Mouse (Mus musculus) liver, postnatal 0 days (tissue): ENCODE measurements around the gene Atg13. TPM values are rescaled to one million over a fixed set of nuclear protein-coding genes. Genes with fewer than 3 reads are reported as not detected.

Experiments
- ATAC-seq: fragments of 200-750 bp; cut with Nextera tagmentation; 2 replicates; pipeline ENCODE4 v1.8.0; 2017; ENCODE audit warnings: mild to moderate bottlenecking, moderate library complexity
- DNase-seq: peaks from one replicate; pipeline ENCODE4 v3.0.0-alpha.2; 2016
- H3K27ac ChIP-seq: fragments of 300-500 bp; sonication (generic); 2 replicates; pipeline ENCODE4 v1.5.1; 2014; ENCODE audit warnings: antibody characterized with exemption, moderate library complexity, mild to moderate bottlenecking, low read depth
- H3K27me3 ChIP-seq: fragments of 300-500 bp; sonication (generic); 2 replicates; pipeline ENCODE4 v1.6.1; 2014; ENCODE audit warnings: low read length, control low read depth, mixed read lengths; ENCODE audit not compliant: insufficient read depth
- H3K36me3 ChIP-seq: fragments of 300-500 bp; sonication (generic); replicated peaks from 2 replicates; pipeline ENCODE4 v1.6.1; 2014; ENCODE audit warnings: mild to moderate bottlenecking, control low read depth, low read length, moderate library complexity, mixed read lengths; ENCODE audit not compliant: insufficient read depth
- H3K4me1 ChIP-seq: fragments of 300-500 bp; sonication (generic); 2 replicates; pipeline ENCODE4 v1.6.1; 2014; ENCODE audit warnings: antibody characterized with exemption, mild to moderate bottlenecking, control low read depth; ENCODE audit not compliant: insufficient read depth
- H3K4me2 ChIP-seq: fragments of 300-500 bp; sonication (generic); 2 replicates; pipeline ENCODE4 v1.6.1; 2014; ENCODE audit warnings: low read depth, mild to moderate bottlenecking, low read length, moderate library complexity, mixed read lengths
- H3K4me3 ChIP-seq: fragments of 300-500 bp; sonication (generic); 2 replicates; pipeline ENCODE4 v1.5.1; 2014; ENCODE audit warnings: low read depth, low read length
- H3K9ac ChIP-seq: fragments of 300-500 bp; sonication (generic); replicated peaks from 2 replicates; pipeline ENCODE4 v1.6.1; 2014; ENCODE audit warnings: mild to moderate bottlenecking, moderate library complexity
- H3K9me3 ChIP-seq: fragments of 300-500 bp; sonication (generic); 2 replicates; pipeline ENCODE4 v1.6.1; 2016; ENCODE audit warnings: mild to moderate bottlenecking, control low read depth, low read length, mixed read lengths
- CTCF ChIP-seq: sonication (generic); IDR thresholded peaks from 2 replicates; pipeline ENCODE4 v1.5.1; 2016; ENCODE audit warnings: antibody characterized with exemption, low read depth
- EP300 ChIP-seq: IDR thresholded peaks from 2 replicates; pipeline ENCODE4 v1.6.1; 2016; ENCODE audit warnings: antibody characterized with exemption, low read depth, mild to moderate bottlenecking
- WGBS: fragments of 180-500 bp; shearing (Covaris S2); extraction: QIAGEN DNeasy Blood & Tissue Kit; methylation state at CpG from one replicate; pipeline ENCODE4 v1.1.7; 2014; ENCODE audit not compliant: insufficient replicate concordance; 5-methylcytosine and 5-hydroxymethylcytosine counted together
- polyA plus RNA-seq: library from polyadenylated mRNA; unstranded; fragments of >200 nt; fragmentation: Nextera tagmentation; extraction: Ambion mirVana; gene quantifications from 2 replicates; pipeline ENCODE4 v1.2.1, GENCODE M21; 2015

Gene Atg13
- polyA plus RNA-seq, 1 experiment from 2014 or later: 8.6 TPM

GRCm38 (mm10) chr2:91638931-91639330 is 71.4 kb downstream of the Atg13 start:
- H3K27ac ChIP-seq: peak overlapping the region; percentile 51
- no peaks in the 10 kb centered on the region for H3K27me3 ChIP-seq
- no peak overlapping the region for H3K4me2 ChIP-seq
- ATAC-seq (no peak), DNase-seq (no peak)
- WGBS: 57% methylated on average over 6 of the region's 6 CpGs
- no peaks in the 10 kb centered on the region for H3K9me3 ChIP-seq
- H3K9ac ChIP-seq: no peak overlapping the region
- TF ChIP-seq EP300: no peak
- TF ChIP-seq CTCF: no peak
- H3K4me1 ChIP-seq: peaks cover 30% of the 10 kb centered on the region
- H3K4me3 ChIP-seq: no peak overlapping the region
- peaks cover 4% of the 10 kb centered on the region for H3K36me3 ChIP-seq

GRCm38 (mm10) chr2:91636727-91637338 is 73.5 kb downstream of the Atg13 start:
- H3K4me2 ChIP-seq: peak overlapping the region; percentile 64
- peaks cover 24% of the 10 kb centered on the region for H3K4me1 ChIP-seq
- WGBS: 61% methylated on average over 5 of the region's 5 CpGs
- peak overlapping the region; percentile 50; the same call in 1 of the 2 replicates for H3K4me3 ChIP-seq
- peak overlapping the region; percentile 50 for H3K9ac ChIP-seq
- DNase-seq (peak; percentile 23), ATAC-seq (peak; percentile 69)
- no peaks in the 10 kb centered on the region for H3K27me3 ChIP-seq
- H3K27ac ChIP-seq: peak overlapping the region; percentile 95
- no peak for TF ChIP-seq EP300
- no peak for TF ChIP-seq CTCF
- 0 out of 2 replicates have a peak, but pooled peaks cover 2% of the 10 kb centered on the region for H3K36me3 ChIP-seq
- no peaks in the 10 kb centered on the region for H3K9me3 ChIP-seq

GRCm38 (mm10) chr2:91636229-91636628 is 74.1 kb downstream of the Atg13 start, which contains the start of gene F2:
TSS of gene F2 (minus strand) at chr2:91636414.
- H3K9ac ChIP-seq: peak within 1 kb of the TSS; percentile 75
- peak within 1 kb of the TSS; percentile 50 for H3K4me3 ChIP-seq
- no peaks in the 10 kb centered on the region for H3K27me3 ChIP-seq
- H3K4me2 ChIP-seq: peak within 1 kb of the TSS; percentile 64
- 64% methylated on average over 8 of the region's 8 CpGs for WGBS
- peak within 1 kb of the TSS; percentile 95 for H3K27ac ChIP-seq
- no peaks in the 10 kb centered on the region for H3K9me3 ChIP-seq
- H3K36me3 ChIP-seq: 0 out of 2 replicates have a peak, but pooled peaks cover 2% of the 10 kb centered on the region
- DNase-seq (peak; percentile 66), ATAC-seq (peak; percentile 80)
- TF ChIP-seq EP300: no peak
- TF ChIP-seq CTCF: no peak
- H3K4me1 ChIP-seq: peaks cover 24% of the 10 kb centered on the region

GRCm38 (mm10) chr2:91635486-91635885 is 74.9 kb downstream of the Atg13 start:
- 58% methylated on average over 11 of the region's 11 CpGs for WGBS
- H3K9ac ChIP-seq: peak overlapping the region; percentile 75

DNA sequence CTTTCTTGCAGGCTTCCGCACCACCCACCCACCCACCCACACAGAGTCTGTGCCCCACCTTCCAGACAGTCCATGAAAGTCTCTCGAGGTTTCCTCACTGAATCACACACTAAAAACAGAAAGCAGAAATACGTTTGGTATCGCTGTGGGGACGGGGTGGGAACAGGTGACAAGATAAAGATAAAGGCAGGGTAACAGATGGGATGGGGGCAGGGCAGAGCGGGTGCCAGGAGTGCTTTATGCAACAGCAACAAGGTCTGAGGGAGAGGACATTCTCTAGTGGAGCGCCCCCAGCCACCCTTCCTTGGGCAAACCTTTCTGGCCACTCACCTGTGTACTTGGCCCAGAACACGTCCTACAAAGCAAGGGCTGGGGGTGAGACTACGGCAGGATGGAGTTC is 75.5 kb downstream of the Atg13 start:
- Histone ChIP-seq H3K4me3 (peak overlapping the region; percentile 50), H3K9ac (peak overlapping the region; percentile 75), H3K4me2 (peak overlapping the region; percentile 64), H3K36me3 (0 out of 2 replicates have a peak, but pooled peaks cover 2% of the 10 kb centered on the region), H3K27me3 (no peaks in the 10 kb centered on the region), H3K27ac (peak overlapping the region; percentile 95), H3K9me3 (no peaks in the 10 kb centered on the region), H3K4me1 (peaks cover 25% of the 10 kb centered on the region)
- 42% methylated on average over 9 of the region's 9 CpGs for WGBS
- TF ChIP-seq CTCF: no peak
- peak; percentile 75 for TF ChIP-seq EP300
- DNase-seq (peak; percentile 66), ATAC-seq (peak; percentile 44)

More at GRCm38 (mm10) chr2:91635486-91635885, 74.9 kb downstream of the Atg13 start:
- Histone ChIP-seq H3K36me3 (0 out of 2 replicates have a peak, but pooled peaks cover 2% of the 10 kb centered on the region), H3K4me2 (peak overlapping the region; percentile 64), H3K4me3 (peak overlapping the region; percentile 50), H3K27me3 (no peaks in the 10 kb centered on the region), H3K27ac (peak overlapping the region; percentile 95), H3K9me3 (no peaks in the 10 kb centered on the region), H3K4me1 (peaks cover 24% of the 10 kb centered on the region)
- peak; percentile 4; the same call in 1 of the 2 replicates for ATAC-seq
- no peak for TF ChIP-seq CTCF
- no peak for TF ChIP-seq EP300
- DNase-seq: peak; percentile 24

DNA sequence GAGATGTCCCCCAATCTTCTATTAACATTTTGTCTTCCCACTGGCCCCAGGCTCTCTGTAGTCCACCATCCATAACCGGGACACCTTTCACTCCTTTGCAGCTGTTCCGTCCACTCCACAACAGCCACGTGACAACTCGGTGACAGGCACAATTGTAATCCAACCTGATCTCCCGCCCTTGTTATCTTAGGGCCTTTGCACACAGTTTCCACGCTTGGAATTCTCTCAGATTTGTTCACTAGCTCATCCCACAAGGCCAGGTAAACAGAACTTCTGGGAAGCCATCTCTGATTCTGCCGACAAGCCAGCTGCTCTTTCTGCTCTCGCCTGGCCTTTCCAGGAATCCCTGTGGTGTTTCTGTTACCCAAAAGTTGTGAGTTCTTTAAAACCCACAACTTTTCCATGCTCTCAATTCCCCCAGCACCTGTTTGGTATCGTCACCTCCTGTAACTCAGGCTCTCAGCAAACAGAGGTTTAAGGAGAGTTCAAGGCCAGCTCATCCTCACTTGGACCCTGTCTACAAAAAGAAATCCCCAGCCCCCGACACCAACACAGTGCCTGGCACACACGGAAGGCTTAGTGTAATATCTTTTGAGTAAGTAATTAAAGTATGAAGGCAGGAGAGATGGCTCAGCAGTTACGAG is 76.9 kb downstream of the Atg13 start:
- no peaks in the 10 kb centered on the region for H3K27me3 ChIP-seq
- TF ChIP-seq EP300 (no peak), CTCF (no peak)
- H3K9ac ChIP-seq: 0 out of 2 replicates have a peak overlapping the region, but pooled peaks have one; percentile 21
- peak overlapping the region; percentile 64 for H3K4me2 ChIP-seq
- peaks cover 27% of the 10 kb centered on the region for H3K4me1 ChIP-seq
- 0 out of 2 replicates have a peak, but pooled peaks cover 2% of the 10 kb centered on the region for H3K36me3 ChIP-seq
- ATAC-seq (no peak), DNase-seq (peak; percentile 18)
- 0 out of 2 replicates have a peak overlapping the region, but pooled peaks have one; percentile 13 for H3K27ac ChIP-seq
- H3K9me3 ChIP-seq: no peaks in the 10 kb centered on the region
- peak overlapping the region; percentile 21 for H3K4me3 ChIP-seq
- WGBS: 57% methylated on average over 12 of the region's 12 CpGs
